Mouse (Mus musculus) liver, postnatal 0 days (tissue): ENCODE data around the gene Syngr2. TPM values are rescaled to one million over a fixed set of nuclear protein-coding genes. Genes with fewer than 3 reads are reported as not detected.
"Not testable (repeated sequence)": the region's sequence is repeated elsewhere in the genome, so short reads cannot be mapped to it uniquely, and the experiment has no call there.

Experiments used
- ATAC-seq: fragments of 200-750 bp; cut with Nextera tagmentation; 2 replicates; pipeline ENCODE4 v1.8.0; 2017; ENCODE audit warnings: mild to moderate bottlenecking, moderate library complexity
- DNase-seq: peaks from one replicate; pipeline ENCODE4 v3.0.0-alpha.2; 2016
- H3K27ac ChIP-seq: fragments of 300-500 bp; sonication (generic); 2 replicates; pipeline ENCODE4 v1.5.1; 2014; ENCODE audit warnings: antibody characterized with exemption, moderate library complexity, mild to moderate bottlenecking, low read depth
- H3K27me3 ChIP-seq: fragments of 300-500 bp; sonication (generic); 2 replicates; pipeline ENCODE4 v1.6.1; 2014; ENCODE audit warnings: low read length, control low read depth, mixed read lengths; ENCODE audit not compliant: insufficient read depth
- H3K36me3 ChIP-seq: fragments of 300-500 bp; sonication (generic); replicated peaks from 2 replicates; pipeline ENCODE4 v1.6.1; 2014; ENCODE audit warnings: mild to moderate bottlenecking, control low read depth, low read length, moderate library complexity, mixed read lengths; ENCODE audit not compliant: insufficient read depth
- H3K4me1 ChIP-seq: fragments of 300-500 bp; sonication (generic); 2 replicates; pipeline ENCODE4 v1.6.1; 2014; ENCODE audit warnings: antibody characterized with exemption, mild to moderate bottlenecking, control low read depth; ENCODE audit not compliant: insufficient read depth
- H3K4me2 ChIP-seq: fragments of 300-500 bp; sonication (generic); 2 replicates; pipeline ENCODE4 v1.6.1; 2014; ENCODE audit warnings: low read depth, mild to moderate bottlenecking, low read length, moderate library complexity, mixed read lengths
- H3K4me3 ChIP-seq: fragments of 300-500 bp; sonication (generic); 2 replicates; pipeline ENCODE4 v1.5.1; 2014; ENCODE audit warnings: low read depth, low read length
- H3K9ac ChIP-seq: fragments of 300-500 bp; sonication (generic); replicated peaks from 2 replicates; pipeline ENCODE4 v1.6.1; 2014; ENCODE audit warnings: mild to moderate bottlenecking, moderate library complexity
- H3K9me3 ChIP-seq: fragments of 300-500 bp; sonication (generic); 2 replicates; pipeline ENCODE4 v1.6.1; 2016; ENCODE audit warnings: mild to moderate bottlenecking, control low read depth, low read length, mixed read lengths
- CTCF ChIP-seq: sonication (generic); IDR thresholded peaks from 2 replicates; pipeline ENCODE4 v1.5.1; 2016; ENCODE audit warnings: antibody characterized with exemption, low read depth
- EP300 ChIP-seq: IDR thresholded peaks from 2 replicates; pipeline ENCODE4 v1.6.1; 2016; ENCODE audit warnings: antibody characterized with exemption, low read depth, mild to moderate bottlenecking
- WGBS: fragments of 180-500 bp; shearing (Covaris S2); extraction: QIAGEN DNeasy Blood & Tissue Kit; methylation state at CpG from one replicate; pipeline ENCODE4 v1.1.7; 2014; ENCODE audit not compliant: insufficient replicate concordance; 5-methylcytosine and 5-hydroxymethylcytosine counted together
- polyA plus RNA-seq: library from polyadenylated mRNA; unstranded; fragments of >200 nt; fragmentation: Nextera tagmentation; extraction: Ambion mirVana; gene quantifications from 2 replicates; pipeline ENCODE4 v1.2.1, GENCODE M21; 2015

The Syngr2 gene
- polyA plus RNA-seq, 1 experiment from 2014 or later = 62.2 TPM

DNA sequence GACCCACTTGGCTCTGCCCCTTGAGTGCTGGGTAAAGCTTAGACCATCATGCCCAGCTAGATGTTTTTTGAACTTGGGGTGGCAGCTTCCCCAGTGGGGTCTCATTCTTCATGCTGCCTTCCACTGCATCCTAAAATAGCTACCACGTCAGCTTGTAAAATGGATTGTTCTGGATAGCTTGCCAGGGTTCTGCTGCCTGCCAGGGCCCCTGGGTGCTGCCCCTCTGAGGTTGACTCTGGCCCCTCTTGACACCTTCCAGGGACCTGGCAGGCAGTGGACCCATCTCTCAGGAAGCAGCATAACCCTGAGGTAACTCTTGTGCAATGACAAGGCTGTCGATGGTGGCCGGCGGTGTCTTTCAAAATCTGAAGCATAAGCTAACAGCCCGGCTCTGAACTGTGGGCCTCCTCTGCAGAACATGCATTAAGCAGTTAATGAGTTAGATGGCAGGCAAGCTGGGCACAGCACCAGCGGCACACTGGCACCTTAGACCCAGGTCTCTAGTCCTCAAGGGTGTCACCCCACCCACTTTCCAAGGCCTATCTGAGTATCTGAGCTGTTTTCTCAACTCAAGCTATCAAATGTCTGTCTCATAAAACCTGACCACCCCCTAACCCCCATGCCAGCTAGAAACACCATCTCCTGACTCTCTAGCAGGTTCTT lies 5.4 kb downstream of the Syngr2 start:
- 64% methylated on average over 6 of the region's 6 CpGs for WGBS
- H3K9ac ChIP-seq = no peak overlapping the region
- no peak overlapping the region for H3K4me3 ChIP-seq
- no peak overlapping the region for H3K4me2 ChIP-seq
- no peak for ATAC-seq
- H3K9me3 ChIP-seq = no peaks in the 10 kb centered on the region
- TF ChIP-seq CTCF (no peak), EP300 (no peak)
- DNase-seq = no peak
- H3K36me3 ChIP-seq = peaks cover 82% of the 10 kb centered on the region
- H3K27ac ChIP-seq = peak overlapping the region; percentile 58; the same call in 1 of the 2 replicates
- no peaks in the 10 kb centered on the region for H3K27me3 ChIP-seq
- H3K4me1 ChIP-seq = peaks cover 19% of the 10 kb centered on the region

DNA sequence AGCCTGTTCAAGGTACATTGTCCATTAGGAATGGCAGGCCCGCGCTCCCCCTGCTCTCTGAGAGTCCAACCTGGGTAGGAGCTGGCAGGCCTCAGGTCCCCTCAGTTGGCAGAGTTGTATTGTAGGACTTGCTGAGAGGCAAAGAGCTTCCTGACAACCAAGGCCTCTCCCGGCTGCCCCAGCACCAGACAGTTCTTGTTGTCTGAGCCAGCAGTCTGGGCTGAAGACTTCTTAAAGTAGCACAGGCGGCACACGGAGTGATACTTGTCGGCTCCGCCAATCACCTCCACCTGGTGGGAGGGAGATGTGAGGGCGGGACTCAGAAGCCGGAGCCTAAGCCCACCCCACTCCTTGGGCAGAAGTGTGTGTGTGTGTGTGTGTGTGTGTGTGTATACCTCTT lies 6.4 kb downstream of the Syngr2 start:
- not testable (repeated sequence) for H3K9me3 ChIP-seq, H3K4me3 ChIP-seq, H3K4me2 ChIP-seq, DNase-seq, ATAC-seq, H3K9ac ChIP-seq, H3K27me3 ChIP-seq
- H3K36me3 ChIP-seq = peaks cover 91% of the 10 kb centered on the region
- 89% methylated on average over 9 of the region's 9 CpGs for WGBS
- H3K4me1 ChIP-seq = peaks cover 16% of the 10 kb centered on the region
- peak overlapping the region; percentile 22; the same call in 1 of the 2 replicates for H3K27ac ChIP-seq

DNA sequence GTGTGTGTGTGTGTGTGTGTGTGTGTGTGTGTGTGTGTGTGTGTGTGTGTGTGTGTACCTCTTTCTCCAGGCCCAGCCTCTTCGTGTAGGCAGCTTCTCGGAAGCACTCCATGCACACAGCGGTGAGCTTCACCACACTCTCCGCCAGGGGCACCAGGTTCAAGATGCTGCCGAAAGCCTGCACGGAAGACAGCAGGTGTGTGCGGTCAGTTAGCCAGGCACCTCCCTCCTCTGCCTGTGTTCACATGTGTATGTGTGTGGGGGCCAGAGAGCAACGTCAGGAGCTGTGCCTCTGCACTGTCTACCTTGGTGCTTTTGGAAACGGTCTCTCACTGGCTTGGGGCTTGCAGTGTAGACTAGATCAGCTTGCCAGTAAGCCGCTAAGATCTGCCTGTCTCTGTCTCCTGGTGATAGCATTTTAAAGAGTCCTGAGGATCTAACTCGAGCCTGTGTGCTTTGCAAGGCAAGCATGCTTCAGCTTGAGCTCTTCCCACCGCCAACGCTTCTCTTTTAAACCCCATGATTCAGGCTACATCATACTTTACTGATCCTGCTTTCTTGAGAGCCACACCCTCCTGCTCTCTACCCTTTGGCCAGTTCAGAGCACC lies 7.0 kb downstream of the Syngr2 start:
- no peak overlapping the region for H3K4me3 ChIP-seq
- WGBS = 88% methylated on average over 12 of the region's 13 CpGs
- H3K36me3 ChIP-seq = peaks cover 94% of the 10 kb centered on the region
- TF ChIP-seq EP300 (no peak), CTCF (no peak)
- H3K27ac ChIP-seq = no peak overlapping the region
- no peaks in the 10 kb centered on the region for H3K27me3 ChIP-seq
- H3K4me2 ChIP-seq = no peak overlapping the region
- H3K9ac ChIP-seq = no peak overlapping the region
- peaks cover 9% of the 10 kb centered on the region for H3K4me1 ChIP-seq
- no peak for DNase-seq
- no peak for ATAC-seq
- H3K9me3 ChIP-seq = no peaks in the 10 kb centered on the region

DNA sequence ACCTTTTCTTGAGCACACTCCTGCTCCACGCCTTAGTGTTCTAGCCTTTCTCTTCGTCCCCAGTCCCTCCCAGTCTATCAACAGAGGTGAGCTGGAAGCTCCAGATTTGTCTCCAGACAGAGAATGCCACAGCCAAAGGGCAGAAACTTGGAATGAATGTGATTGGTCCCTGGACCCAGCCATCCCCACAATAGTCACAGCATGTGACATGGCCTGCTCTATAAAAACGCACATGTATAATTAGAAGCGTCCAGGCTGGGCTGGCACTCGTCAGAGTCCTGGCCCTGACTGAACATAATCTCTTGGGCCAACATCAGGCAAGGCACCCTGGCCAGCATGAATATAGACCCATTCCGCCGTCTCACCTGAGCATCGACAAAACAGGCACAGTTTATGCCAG lies 9.6 kb downstream of the Syngr2 start:
- Histone ChIP-seq H3K4me2 (no peak overlapping the region), H3K9me3 (no peaks in the 10 kb centered on the region), H3K4me3 (no peak overlapping the region), H3K27ac (no peak overlapping the region), H3K27me3 (no peaks in the 10 kb centered on the region), H3K4me1 (peaks cover 10% of the 10 kb centered on the region), H3K9ac (no peak overlapping the region), H3K36me3 (peaks cover 93% of the 10 kb centered on the region)
- DNase-seq (no peak), ATAC-seq (no peak)
- WGBS = 81% methylated on average over 8 of the region's 8 CpGs
- no peak for TF ChIP-seq EP300
- TF ChIP-seq CTCF = no peak

DNA sequence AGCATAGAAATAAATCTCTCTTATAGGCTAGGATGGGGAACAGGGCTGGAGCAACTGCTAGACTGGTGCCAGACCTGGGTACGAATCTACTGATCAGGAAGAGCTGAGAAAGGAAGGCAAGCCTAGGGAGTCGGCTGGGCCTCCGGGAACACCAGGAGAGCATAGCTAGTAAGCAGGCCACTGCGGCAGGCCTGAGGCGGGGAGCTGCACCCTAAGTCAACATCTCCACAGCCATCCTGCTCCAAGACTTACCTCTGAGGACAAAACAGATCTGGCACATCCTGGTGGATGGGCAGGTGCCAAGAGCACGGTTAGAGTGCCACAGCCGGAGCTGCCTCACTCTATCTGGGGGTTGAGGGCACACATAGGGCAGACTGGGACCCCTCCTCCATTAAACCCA lies 10.7 kb downstream of the Syngr2 start:
- Histone ChIP-seq H3K9me3 (no peaks in the 10 kb centered on the region), H3K9ac (no peak overlapping the region; the same call in 1 of the 2 replicates), H3K4me3 (no peak overlapping the region), H3K4me1 (peaks cover 18% of the 10 kb centered on the region), H3K4me2 (no peak overlapping the region), H3K27me3 (no peaks in the 10 kb centered on the region), H3K27ac (no peak overlapping the region), H3K36me3 (peaks cover 86% of the 10 kb centered on the region)
- TF ChIP-seq CTCF = no peak
- TF ChIP-seq EP300 = no peak
- no peak for DNase-seq
- 92% methylated on average over 7 of the region's 7 CpGs for WGBS
- no peak for ATAC-seq

DNA sequence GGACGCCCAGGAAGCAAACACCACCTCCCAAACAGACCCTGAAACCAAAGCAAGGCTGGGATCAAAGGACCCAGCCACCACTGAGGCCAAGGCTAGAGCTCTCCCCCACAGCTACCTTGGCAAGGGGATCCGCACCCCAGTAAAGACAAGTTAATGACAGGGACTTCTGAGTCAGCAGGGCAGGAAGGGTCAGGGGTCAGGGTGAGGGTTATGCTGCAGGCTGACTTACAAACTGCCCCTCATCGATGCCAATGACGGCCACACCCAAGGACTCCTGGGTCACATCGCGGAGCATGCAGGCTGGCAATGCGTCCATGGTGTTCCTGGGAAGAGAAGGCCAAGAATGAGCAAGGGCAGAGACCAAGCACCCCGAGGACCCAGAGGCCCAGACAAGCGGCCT lies 12.4 kb downstream of the Syngr2 start:
- no peak overlapping the region for H3K4me2 ChIP-seq
- no peak overlapping the region for H3K27ac ChIP-seq
- H3K4me1 ChIP-seq = peaks cover 29% of the 10 kb centered on the region
- no peaks in the 10 kb centered on the region for H3K9me3 ChIP-seq
- H3K9ac ChIP-seq = no peak overlapping the region
- TF ChIP-seq EP300 (no peak), CTCF (no peak)
- peaks cover 69% of the 10 kb centered on the region for H3K36me3 ChIP-seq
- ATAC-seq (no peak), DNase-seq (no peak)
- no peak overlapping the region for H3K4me3 ChIP-seq
- H3K27me3 ChIP-seq = no peaks in the 10 kb centered on the region
- 88% methylated on average over 9 of the region's 9 CpGs for WGBS
